Mouse (Mus musculus) cerebellum, adult 8-10 months (tissue): ENCODE measurements around the gene Gm17545.

ENCODE experiments used
- DNase-seq: peaks from one replicate; pipeline ENCODE4 v3.0.0; 2022

Gene Gm17545

DNA sequence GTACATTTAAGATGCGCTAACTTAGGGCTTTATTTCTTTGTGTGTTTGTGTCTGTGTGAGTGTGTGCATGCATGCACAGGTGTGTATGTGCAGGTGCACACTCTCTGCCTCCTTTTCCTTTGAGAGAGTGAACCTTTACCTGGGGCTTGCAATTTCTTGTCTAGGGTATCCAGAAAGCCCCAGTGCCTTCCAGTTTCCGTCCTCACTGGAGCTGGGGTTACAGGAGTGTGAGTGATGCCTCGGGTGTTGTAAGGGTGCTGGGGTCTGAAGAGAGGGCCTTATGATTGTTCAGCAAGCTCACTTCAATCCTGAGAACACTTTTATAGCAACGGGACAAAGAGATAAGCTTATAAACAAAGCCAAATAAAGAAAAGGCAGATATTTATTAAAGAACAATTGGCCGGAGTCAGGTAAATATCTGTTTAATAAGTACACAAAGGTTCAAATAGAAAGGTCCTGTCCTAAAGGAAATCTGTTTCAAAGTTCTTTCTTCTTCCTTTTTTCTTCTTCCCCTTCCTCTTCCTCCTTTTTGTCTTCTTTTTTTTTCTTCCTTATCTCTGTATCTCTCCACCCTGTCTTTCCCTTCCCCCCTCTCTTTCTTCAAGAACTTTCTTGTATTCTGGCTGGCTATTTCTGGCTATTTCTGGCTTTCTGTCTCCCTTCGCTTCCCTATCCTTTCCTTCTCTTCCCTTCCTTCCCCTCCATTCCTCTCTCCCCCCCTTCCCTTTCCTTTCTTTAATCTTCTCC lies 43.1 kb downstream of the Gm17545 start:
- DNase-seq, result no peak

DNA sequence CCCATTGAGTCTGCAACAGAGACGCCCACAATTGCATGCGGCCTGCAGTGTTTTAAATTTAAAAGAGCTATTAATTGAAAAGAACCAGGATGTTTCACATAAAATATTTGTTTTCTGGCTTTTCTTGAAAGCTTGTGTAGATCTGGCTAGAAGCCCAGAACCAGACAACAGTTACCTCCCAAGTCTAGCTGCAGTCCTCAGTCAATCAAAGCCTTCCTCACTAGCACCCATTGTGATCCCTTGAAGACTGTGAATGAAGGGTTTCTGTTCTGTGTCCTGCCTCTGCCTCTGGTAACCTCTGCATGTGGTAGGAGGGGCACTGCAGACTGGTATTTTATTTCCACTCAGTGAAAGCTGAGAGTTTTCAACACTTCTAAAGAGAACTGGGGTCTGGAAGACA lies 48.9 kb downstream of the Gm17545 start:
- no peak for DNase-seq

- DNase-seq, result no peak
These were observed 49.5 kb downstream of the Gm17545 start for GRCm38 (mm10) chr9:22503581-22503980.

GRCm38 (mm10) chr9:22505574-22505973 lies 51.5 kb downstream of the Gm17545 start:
- no peak for DNase-seq
